Mouse (Mus musculus) kidney, postnatal 25 days (tissue): ENCODE data around the gene Cdk5.

Source experiments
- DNase-seq, 2 experiments: peaks; one replicate each; pipeline ENCODE4 v3.0.0; 2021; ENCODE audit warnings: mixed read lengths in 2 of 2

The Cdk5 gene

GRCm38 (mm10) chr5:24427981-24428402 lies 4.7 kb upstream of the Cdk5 start:
- peak; percentile 85 to 94 for DNase-seq

- no peak for DNase-seq
Measured at GRCm38 (mm10) chr5:24427285-24427633, 3.9 kb upstream of the Cdk5 start.

- DNase-seq = no peak
Measured at GRCm38 (mm10) chr5:24426556-24427284, 3.4 kb upstream of the Cdk5 start.

- peak in 1 of 2 experiments; percentile 59 for DNase-seq
Measured at GRCm38 (mm10) chr5:24426037-24426432, 2.7 kb upstream of the Cdk5 start.

GRCm38 (mm10) chr5:24425421-24426036 lies 2.2 kb upstream of the Cdk5 start:
- DNase-seq = peak; percentile 58 to 79

DNA sequence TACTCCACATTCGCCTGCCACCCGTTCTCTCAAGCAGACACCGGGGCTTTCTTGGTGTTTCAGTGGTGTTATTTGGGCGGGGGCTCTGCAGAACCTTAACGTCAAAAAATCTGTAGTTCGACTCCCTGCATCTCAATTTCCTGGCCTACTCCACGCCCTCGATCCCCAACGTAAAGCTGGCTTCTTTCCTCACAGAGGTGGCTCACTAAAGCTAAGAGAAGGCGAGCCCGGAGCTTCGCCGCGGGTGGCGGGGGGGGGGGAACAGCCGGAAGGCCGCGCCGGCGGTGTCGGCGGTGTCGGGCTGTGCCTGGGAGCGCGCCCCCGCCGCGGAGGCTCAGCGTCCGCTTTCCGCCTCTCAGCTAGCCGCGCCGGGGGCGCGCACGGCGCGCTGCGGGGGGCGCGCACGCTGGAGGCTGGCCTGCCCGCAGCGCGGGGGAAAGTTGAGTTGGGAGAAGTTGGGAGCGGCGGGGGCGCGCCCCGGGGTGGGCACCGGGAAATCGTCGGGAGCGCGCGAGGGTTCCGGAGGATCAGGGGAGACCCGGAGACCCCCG lies 1.6 kb upstream of the Cdk5 start:
- peak; percentile 85 to 95 for DNase-seq

DNA sequence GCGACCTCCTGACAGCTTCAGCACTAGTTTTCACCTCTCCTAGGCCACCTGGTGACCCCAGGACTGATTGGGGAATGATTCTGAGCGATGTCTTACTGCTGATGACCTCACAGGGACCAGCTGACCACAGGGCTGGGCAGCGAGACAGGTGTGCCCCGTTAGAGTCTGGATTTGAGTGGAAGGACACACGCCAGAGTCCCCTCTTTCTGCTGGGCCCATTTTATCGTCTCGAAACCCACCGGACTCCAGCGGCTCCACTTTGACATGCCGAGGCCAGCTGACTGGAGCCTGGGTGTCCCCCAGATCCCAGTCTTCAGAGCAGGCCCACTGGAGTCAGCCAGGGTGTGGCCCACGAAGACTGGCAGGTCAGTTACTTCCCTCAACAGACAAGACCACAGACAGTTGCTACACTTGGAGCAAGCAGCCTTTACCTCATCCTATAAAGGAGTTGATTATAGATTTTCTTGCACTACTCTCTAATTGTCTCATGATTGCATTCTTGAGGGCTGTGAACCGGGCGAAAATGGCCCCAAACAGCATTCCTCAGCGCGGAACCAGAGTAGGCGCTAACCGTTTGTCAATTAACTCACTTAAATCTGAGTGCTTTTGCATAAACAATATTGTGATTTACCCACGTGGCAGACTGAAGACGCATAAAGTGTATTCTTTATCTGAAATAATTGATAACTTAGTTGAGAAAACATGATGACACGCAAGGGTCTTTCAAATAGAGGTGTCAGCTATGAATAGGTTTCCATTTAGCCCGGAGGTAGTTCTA lies 863 bp upstream of the Cdk5 start:
- DNase-seq = no peak

DNA sequence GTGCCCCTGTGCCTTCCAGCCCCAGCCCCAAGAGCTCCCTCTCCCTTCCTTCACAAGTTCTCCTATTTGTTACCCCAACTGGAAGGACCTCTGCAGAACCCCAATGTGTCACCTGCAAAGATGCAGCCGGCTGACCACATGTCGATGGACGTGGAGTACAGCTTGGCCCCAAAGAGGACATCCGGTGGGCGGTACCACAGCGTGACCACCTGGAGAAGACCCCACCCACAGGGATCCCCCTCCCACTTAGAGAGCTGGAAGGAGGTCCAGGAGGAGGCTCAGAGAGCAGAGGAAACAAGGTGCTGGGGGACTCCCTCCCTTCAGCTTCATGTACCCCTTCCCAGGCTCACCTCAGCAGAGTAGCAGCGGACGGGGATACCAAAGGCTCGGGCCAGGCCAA lies 2.9 kb downstream of the Cdk5 start:
- no peak for DNase-seq

GRCm38 (mm10) chr5:24417587-24417986 lies 5.7 kb downstream of the Cdk5 start:
- DNase-seq = no peak

- DNase-seq = peak; percentile 69 to 79
Measured at GRCm38 (mm10) chr5:24416222-24416736, 7.1 kb downstream of the Cdk5 start.

DNA sequence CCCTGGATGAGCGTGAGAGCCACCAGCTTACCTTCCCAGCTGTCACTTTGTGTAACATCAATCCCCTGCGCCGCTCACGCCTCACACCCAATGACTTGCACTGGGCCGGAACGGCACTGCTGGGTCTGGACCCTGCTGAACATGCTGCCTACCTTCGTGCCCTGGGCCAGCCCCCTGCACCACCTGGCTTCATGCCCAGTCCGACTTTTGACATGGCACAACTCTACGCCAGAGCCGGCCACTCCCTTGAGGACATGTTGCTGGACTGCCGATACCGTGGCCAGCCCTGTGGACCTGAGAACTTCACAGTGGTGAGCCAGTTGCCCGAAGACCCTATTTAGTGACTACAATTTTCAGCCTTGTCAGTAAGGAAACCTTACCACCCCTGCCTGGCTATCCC lies 9.4 kb downstream of the Cdk5 start:
- peak in 1 of 2 experiments; percentile 54 for DNase-seq

DNA sequence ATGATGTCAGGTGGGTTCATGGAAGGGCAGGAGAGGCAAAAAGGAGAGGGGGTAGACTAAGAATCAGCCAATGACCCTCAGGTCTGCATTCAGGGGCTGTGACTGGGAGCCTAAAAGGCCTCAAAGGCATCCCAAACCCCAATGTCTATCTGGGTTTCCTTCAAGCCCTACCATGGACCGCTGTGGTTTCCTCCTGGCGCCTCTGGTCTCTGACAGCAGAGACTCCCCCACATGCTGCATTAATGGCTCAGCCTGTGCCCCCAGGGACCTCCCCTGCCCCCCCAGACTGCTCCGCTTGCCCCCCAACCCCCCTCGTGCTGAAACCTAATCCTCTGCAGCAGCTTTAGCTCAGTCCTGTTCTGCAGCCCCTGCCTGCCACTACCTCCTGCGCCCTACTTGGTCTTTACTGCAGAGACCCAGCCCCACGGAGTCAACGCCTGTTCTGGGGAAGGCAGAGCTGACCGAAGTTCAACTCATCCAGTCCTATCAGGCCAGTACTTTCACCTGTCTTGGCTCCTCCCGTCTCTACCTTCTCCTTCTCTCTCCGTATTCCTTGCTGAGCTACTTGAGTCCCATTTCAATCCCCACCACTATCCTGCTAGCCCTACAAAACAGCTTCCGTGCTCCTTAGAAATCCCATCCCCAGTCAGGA lies 10.2 kb downstream of the Cdk5 start, which contains the start of gene Asic3:
Gene Asic3 (plus strand): TSS at position 351 of the 652 bp plus-strand sequence.
- peak in 1 of 2 experiments; percentile 54 for DNase-seq

- no peak for DNase-seq
Measured at GRCm38 (mm10) chr5:24412063-24412462, 11.3 kb downstream of the Cdk5 start.

DNA sequence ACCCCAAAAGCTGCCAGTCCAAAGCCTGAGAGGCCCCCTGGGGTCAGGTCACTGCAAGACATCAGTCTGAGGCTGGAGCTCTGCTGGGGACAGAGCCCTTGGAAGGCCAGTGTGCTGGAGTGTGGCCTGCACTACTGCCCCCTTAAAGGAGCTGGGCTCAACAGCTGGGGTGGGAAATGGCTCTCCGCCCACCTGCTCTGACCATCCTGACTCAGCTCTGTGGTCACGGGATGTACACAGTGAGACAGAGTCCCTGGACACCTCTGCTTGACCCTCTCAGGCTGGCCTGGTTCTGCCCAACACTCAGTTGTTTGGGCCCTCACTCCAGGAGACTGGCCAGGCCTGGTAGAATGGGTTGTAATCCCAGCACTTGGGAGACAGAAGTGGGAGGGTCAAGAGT lies 13.9 kb downstream of the Cdk5 start:
- no peak for DNase-seq

- peak; percentile 27 to 58 for DNase-seq
Measured at GRCm38 (mm10) chr5:24408651-24409050, 14.7 kb downstream of the Cdk5 start.

GRCm38 (mm10) chr5:24405389-24405876 lies 17.9 kb downstream of the Cdk5 start:
- DNase-seq = no peak

- no peak for DNase-seq
Measured at GRCm38 (mm10) chr5:24404594-24405360, 18.6 kb downstream of the Cdk5 start.

DNA sequence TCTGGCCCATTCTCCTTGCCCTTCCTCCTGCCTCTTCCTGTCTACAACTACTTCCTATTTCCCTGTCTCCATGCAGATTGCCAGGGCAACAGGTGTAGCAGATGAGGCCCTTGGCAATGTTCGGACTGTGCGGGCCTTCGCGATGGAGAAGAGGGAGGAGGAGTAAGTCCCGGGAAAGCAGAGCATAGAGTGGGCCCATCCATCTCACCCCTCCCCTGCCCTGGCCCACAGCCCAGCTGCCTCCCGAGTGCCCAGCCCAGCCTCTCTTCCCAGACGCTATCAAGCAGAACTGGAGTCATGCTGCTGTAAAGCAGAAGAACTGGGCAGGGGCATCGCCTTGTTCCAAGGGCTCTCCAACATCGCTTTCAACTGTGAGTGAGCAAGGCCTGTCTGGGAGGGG lies 21.4 kb downstream of the Cdk5 start:
- DNase-seq = no peak

DNA sequence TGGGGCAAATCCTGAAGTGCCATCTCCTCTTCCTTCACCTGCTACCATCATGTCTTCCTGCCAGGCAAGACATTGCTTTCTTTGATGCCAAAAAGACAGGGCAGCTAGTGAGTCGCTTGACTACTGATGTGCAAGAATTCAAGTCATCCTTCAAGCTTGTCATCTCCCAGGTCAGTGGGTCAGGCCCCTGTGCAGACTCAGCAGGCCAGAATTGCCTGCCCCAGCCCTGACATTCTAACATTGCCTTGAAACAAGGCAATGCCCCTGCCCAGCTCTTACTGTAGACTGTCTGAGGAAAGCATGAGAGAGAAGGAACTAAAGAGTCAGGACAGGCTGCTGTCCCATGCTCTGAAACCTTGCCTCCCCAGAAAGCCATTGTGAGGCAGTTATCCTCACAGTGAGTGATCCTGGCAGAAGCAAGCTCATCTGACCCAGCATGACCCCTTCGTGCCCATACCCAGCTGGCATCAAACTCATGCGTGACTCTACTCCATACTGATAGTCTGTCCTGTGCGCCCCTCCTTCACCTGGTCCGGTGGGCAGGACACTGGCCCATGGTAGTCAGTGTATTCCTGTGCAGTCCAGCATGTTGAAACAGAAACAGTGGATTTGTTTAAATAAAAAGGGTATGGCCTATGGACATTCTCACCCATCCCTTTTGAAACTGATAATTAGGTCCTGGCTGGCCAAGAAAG lies 22.3 kb downstream of the Cdk5 start:
- DNase-seq = no peak

GRCm38 (mm10) chr5:24400362-24400761 lies 23.0 kb downstream of the Cdk5 start:
- DNase-seq = no peak

- no peak for DNase-seq
Measured at GRCm38 (mm10) chr5:24399686-24400085, 23.6 kb downstream of the Cdk5 start.
